In genomic region chr2:158259498-158259897, GRCm38 (mm10) we compare ENCODE assay signal across 30 mouse cellular contexts. TPM values are rescaled to one million over a fixed set of nuclear protein-coding genes. Genes with fewer than 3 reads are reported as not detected.
"Had no signal": no experiment of that assay in that cellular context is flagged by ENCODE, and none has a peak within 500 bp of the region (broad histone marks: within the 10 kb centered on the region; RNA-seq: fewer than 3 reads in every experiment).

No protein-coding gene starts in this region.

- ATAC-seq: midbrain, embryonic 15.5 days; midbrain, embryonic 16.5 days had no signal

- H3K27me3 ChIP-seq: limb, embryonic 15.5 days; lung, embryonic 15.5 days; midbrain, embryonic 15.5 days; neural tube, embryonic 12.5 days had no signal

RNA-seq across cellular contexts. Expression of gene Bpi, which starts 1.6 kb away (rescaled TPM):
- polyA plus RNA-seq: limb, embryonic 10.5 days; limb, embryonic 11.5 days; limb, embryonic 12.5 days; limb, embryonic 13.5 days; limb, embryonic 15.5 days; liver, adult 2 months; liver, embryonic 11.5 days; liver, embryonic 12.5 days; liver, embryonic 13.5 days; liver, embryonic 14.5 days; liver, embryonic 15.5 days; liver, embryonic 16.5 days; liver, postnatal 0 days; lung, adult 2 months; lung, embryonic 14.5 days; lung, embryonic 15.5 days; lung, embryonic 16.5 days; lung, postnatal 0 days; macrophage; midbrain, embryonic 10.5 days; midbrain, embryonic 11.5 days; midbrain, embryonic 12.5 days; midbrain, embryonic 13.5 days; midbrain, embryonic 14.5 days; midbrain, embryonic 15.5 days; midbrain, embryonic 16.5 days; midbrain, postnatal 0 days; myocyte; neural tube, embryonic 11.5 days; neural tube, embryonic 12.5 days had no signal

RNA-seq across cellular contexts. Expression of gene D630003M21Rik, which starts 30.5 kb away (rescaled TPM):
- polyA plus RNA-seq: macrophage had no signal
